Mouse (Mus musculus) embryonic facial prominence, embryonic 14.5 days (tissue): ENCODE data around the gene Ranbp3. TPM values are rescaled to one million over a fixed set of nuclear protein-coding genes. Genes with fewer than 3 reads are reported as not detected.

Source experiments
- ATAC-seq: fragments of 200-750 bp; cut with Nextera tagmentation; 2 replicates; pipeline ENCODE4 v1.8.0; 2017; ENCODE audit warnings: low read depth, moderate number of reproducible peaks, moderate TSS enrichment
- DNase-seq: peaks from one replicate; pipeline ENCODE4 v3.0.0-alpha.2; 2015; ENCODE audit warnings: low spot score
- H3K27ac ChIP-seq: fragments of 300-500 bp; sonication (generic); replicated peaks from 2 replicates; pipeline ENCODE4 v1.5.1; 2014; ENCODE audit warnings: low read depth, mild to moderate bottlenecking, low read length, moderate library complexity
- H3K27me3 ChIP-seq: fragments of 300-500 bp; sonication (generic); replicated peaks from 2 replicates; pipeline ENCODE4 v1.6.1; 2014; ENCODE audit warnings: low read length; ENCODE audit not compliant: control insufficient read depth, insufficient read depth
- H3K36me3 ChIP-seq: fragments of 300-500 bp; sonication (generic); 2 replicates; pipeline ENCODE4 v1.6.1; 2014; ENCODE audit warnings: low read length, mixed read lengths; ENCODE audit not compliant: control insufficient read depth, insufficient read depth
- H3K4me1 ChIP-seq: fragments of 300-500 bp; sonication (generic); 2 replicates; pipeline ENCODE4 v1.6.1; 2014; ENCODE audit warnings: antibody characterized with exemption, low read length; ENCODE audit not compliant: control insufficient read depth, insufficient read depth
- H3K4me2 ChIP-seq: fragments of 300-500 bp; sonication (generic); 2 replicates; pipeline ENCODE4 v1.6.1; 2014; ENCODE audit warnings: low read depth, mild to moderate bottlenecking, low read length, moderate library complexity, mixed read lengths
- H3K4me3 ChIP-seq: fragments of 300-500 bp; sonication (generic); 2 replicates; pipeline ENCODE4 v1.5.1; 2014; ENCODE audit warnings: low read depth, mild to moderate bottlenecking, low read length
- H3K9ac ChIP-seq: fragments of 300-500 bp; sonication (generic); 2 replicates; pipeline ENCODE4 v1.6.1; 2014; ENCODE audit warnings: low read depth, mild to moderate bottlenecking, low read length, moderate library complexity, mixed read lengths
- H3K9me3 ChIP-seq: fragments of 300-500 bp; sonication (generic); 2 replicates; pipeline ENCODE4 v1.6.1; 2016; ENCODE audit warnings: low read length; ENCODE audit not compliant: control insufficient read depth
- WGBS: fragments of 180-500 bp; shearing (Covaris S2); extraction: QIAGEN DNeasy Blood & Tissue Kit; methylation state at CpG from one replicate; pipeline ENCODE4 v1.1.7; 2014; 5-methylcytosine and 5-hydroxymethylcytosine counted together
- polyA plus RNA-seq: library from polyadenylated mRNA; unstranded; fragments of >200 nt; fragmentation: Nextera tagmentation; extraction: Ambion mirVana; gene quantifications from 2 replicates; pipeline ENCODE4 v1.2.1, GENCODE M21; 2014

Ranbp3 gene
- polyA plus RNA-seq, 1 experiment from 2014 or later: 78.8 TPM

DNA sequence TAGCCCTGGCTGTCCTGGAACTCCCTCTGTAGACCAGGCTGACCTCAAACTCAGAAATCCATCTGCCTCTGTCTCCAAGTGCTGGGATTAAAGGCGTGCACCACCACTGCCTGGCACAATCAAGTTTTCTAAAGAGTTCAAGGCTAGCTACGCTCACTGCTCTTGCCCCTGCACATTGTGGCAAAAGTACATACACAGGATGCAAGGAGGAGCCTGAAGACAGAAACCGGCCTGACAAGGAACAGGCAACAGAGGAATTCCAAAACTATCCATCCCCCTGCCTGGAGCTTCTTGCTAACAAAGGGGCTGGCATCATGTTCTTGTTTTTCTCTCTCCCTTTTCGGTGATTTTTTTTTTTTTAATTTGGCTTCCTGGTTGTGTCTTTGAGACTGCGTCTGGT, 71.1 kb downstream of the Ranbp3 start:
- DNase-seq: peak; percentile 80
- Histone ChIP-seq H3K4me2 (no peak overlapping the region), H3K4me1 (no peaks in the 10 kb centered on the region), H3K9ac (no peak overlapping the region), H3K27me3 (no peaks in the 10 kb centered on the region), H3K36me3 (no peaks in the 10 kb centered on the region), H3K4me3 (no peak overlapping the region), H3K9me3 (no peaks in the 10 kb centered on the region), H3K27ac (no peak overlapping the region; the same call in 1 of the 2 replicates)
- peak; percentile 51; the same call in 1 of the 2 replicates for ATAC-seq
- 41% methylated on average over 5 of the region's 5 CpGs for WGBS

DNA sequence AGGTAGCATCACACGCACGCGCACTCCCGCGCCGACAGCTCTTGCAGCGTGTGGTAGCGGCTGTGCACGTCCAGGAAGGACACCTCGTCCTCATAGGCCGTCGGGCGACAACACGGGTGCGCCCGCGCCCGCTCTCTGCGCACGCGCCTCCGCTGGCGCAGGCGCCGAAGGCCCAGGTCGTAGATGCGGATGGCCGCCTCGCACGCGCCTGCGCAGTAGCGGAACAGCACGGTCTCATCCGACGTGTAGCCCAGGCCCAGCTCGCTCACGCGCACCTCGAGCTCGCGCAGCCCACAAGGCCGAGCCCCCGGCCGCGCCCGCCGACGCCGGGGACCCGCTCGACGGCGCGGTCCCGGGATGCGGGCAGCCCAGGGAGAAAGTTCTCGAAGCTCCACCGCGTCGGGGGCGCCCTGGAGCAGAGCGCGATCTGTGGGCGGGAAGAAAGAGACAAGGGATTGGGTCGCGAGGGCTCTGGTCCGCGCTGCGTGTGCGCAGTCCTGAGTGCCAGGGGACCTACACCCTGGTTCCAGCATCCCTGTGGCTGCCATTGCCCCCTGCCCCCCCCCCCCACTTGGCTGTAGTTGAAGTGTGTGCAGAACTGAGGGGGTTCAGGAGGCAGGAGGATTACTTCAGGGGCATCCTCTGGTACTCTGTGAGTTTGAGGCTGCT, 78.4 kb downstream of the Ranbp3 start:
- WGBS: 25% methylated on average over 49 of the region's 71 CpGs
- peak overlapping the region; percentile 19; the same call in 1 of the 2 replicates for H3K9ac ChIP-seq

GRCm38 (mm10) chr17:56753452-56753851, 80.4 kb downstream of the Ranbp3 start:
- 16% methylated on average over 15 of the region's 15 CpGs for WGBS
- Histone ChIP-seq H3K27ac (no peak overlapping the region), H3K4me1 (peaks cover 17% of the 10 kb centered on the region), H3K36me3 (no peaks in the 10 kb centered on the region), H3K9ac (no peak overlapping the region), H3K9me3 (no peaks in the 10 kb centered on the region), H3K4me3 (no peak overlapping the region), H3K27me3 (peaks cover 56% of the 10 kb centered on the region), H3K4me2 (no peak overlapping the region)
- no peak for ATAC-seq
- no peak for DNase-seq

More for the DNA sequence above, 78.4 kb downstream of the Ranbp3 start:
- Histone ChIP-seq H3K4me3 (peak overlapping the region; percentile 19), H3K4me2 (peak overlapping the region; percentile 33), H3K27ac (no peak overlapping the region), H3K36me3 (no peaks in the 10 kb centered on the region), H3K27me3 (peaks cover 47% of the 10 kb centered on the region), H3K4me1 (peaks cover 12% of the 10 kb centered on the region), H3K9me3 (no peaks in the 10 kb centered on the region)
- ATAC-seq (peak; percentile 75), DNase-seq (peak; percentile 71)

DNA sequence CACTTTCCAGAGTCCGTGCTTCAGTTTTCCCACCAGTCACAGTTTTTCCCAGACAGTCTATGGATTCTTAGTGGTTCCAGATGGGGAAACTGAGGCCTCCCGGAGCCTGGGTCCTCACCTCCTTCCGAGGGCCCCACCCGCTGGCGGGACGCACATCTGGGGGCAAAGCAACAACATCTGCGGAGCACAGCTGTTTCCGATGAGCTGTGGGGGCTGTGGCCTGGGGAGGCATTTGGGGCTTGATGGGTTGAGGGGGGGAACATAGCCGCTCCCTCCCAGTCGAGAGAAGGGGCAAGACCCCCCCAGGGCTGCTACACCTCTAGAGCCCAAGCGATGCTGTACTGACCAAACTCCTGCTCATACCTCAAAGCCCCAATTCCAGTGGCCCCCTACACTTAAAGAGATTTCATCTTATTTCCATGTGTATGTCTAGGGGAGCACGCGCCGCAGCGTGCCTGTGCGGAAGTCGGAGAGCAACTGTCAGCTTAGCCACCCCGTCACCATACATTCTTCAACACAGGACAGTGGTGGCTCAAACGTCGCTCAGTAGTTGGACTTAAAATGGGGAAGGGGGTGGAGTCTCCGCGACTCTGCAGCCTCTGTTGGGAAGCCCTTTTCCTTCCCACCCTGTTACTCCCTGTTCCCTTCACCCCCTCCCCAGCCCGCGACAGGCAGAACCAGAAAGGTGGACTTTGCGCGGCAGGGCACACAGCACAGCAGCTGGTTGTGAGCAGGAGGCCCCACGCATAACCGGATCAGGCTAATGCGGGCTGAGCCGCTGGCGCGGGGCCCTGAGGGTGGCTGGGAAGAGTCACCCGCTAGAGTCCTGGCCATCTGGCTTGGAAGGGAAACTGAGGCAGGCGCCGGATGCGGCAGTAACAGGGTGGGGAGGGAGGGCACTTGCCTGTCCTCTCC, 81.4 kb downstream of the Ranbp3 start:
- WGBS: 6% methylated on average over 32 of the region's 36 CpGs
- DNase-seq: no peak
- H3K9ac ChIP-seq: no peak overlapping the region
- no peak overlapping the region for H3K27ac ChIP-seq
- peak overlapping the region; percentile 28 for H3K4me2 ChIP-seq
- peaks cover 17% of the 10 kb centered on the region for H3K4me1 ChIP-seq
- peak overlapping the region; percentile 7; the same call in 1 of the 2 replicates for H3K4me3 ChIP-seq
- peaks cover 56% of the 10 kb centered on the region for H3K27me3 ChIP-seq
- ATAC-seq: no peak
- no peaks in the 10 kb centered on the region for H3K9me3 ChIP-seq
- H3K36me3 ChIP-seq: no peaks in the 10 kb centered on the region

DNA sequence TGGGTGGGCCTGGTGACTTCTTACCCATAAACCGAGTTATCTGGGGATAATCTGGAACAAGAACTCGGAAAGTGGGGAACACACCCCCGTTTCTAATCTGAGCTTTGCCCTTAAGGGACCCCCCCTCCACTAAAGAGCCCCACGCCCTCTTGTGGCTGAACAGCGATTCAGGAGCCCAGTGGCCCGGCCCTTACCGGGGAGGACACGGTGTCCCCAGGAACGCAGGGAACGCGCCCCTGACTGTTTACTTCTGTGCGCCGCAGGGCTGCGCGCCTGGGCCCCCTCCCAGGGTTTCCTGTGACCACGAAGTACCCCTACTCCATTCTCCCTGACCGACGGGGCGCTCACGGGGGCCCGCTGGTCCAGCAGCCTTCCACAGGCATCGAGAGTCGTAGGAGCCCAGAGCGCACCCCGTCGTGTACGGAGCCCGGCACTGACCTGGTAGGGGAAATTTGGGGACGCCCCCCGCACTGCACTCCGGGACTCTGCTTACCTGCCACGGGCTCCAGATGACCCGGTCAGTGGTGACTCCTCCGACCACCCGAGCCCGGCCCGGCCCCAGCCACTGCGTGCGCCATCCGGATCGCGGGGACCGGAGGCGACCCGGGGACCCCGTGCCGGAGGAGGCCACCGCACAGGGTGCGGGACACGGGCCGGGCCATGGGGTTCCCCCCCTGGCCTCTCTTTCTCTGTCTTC, 83.8 kb downstream of the Ranbp3 start:
- peaks cover 17% of the 10 kb centered on the region for H3K4me1 ChIP-seq
- DNase-seq: no peak

GRCm38 (mm10) chr17:56757416-56758123, 84.5 kb downstream of the Ranbp3 start, which contains the start of gene Nrtn:
Gene Nrtn (minus strand): TSS chr17:56757530.
- Histone ChIP-seq H3K27ac (no peak within 1 kb of the TSS), H3K9ac (peak within 1 kb of the TSS; percentile 71), H3K36me3 (no peaks in the 10 kb centered on the region), H3K4me1 (peaks cover 18% of the 10 kb centered on the region), H3K4me3 (peak within 1 kb of the TSS; percentile 59), H3K9me3 (no peaks in the 10 kb centered on the region), H3K4me2 (peak within 1 kb of the TSS; percentile 99), H3K27me3 (peaks cover 47% of the 10 kb centered on the region)
- peak; percentile 72 for ATAC-seq
- under 1% methylated on average over 17 of the region's 48 CpGs for WGBS
- peak; percentile 91 for DNase-seq

More for the DNA sequence above, 83.8 kb downstream of the Ranbp3 start:
- peak overlapping the region; percentile 71 for H3K9ac ChIP-seq
- H3K9me3 ChIP-seq: no peaks in the 10 kb centered on the region
- peak overlapping the region; percentile 59 for H3K4me3 ChIP-seq
- no peak overlapping the region for H3K27ac ChIP-seq
- peak; percentile 5; the same call in 1 of the 2 replicates for ATAC-seq
- peak overlapping the region; percentile 99 for H3K4me2 ChIP-seq
- H3K36me3 ChIP-seq: no peaks in the 10 kb centered on the region
- peaks cover 55% of the 10 kb centered on the region for H3K27me3 ChIP-seq
- under 1% methylated on average over 38 of the region's 51 CpGs for WGBS

- WGBS: 4% methylated on average over 12 of the region's 12 CpGs
- ATAC-seq: no peak
- no peak overlapping the region for H3K9ac ChIP-seq
- H3K27ac ChIP-seq: no peak overlapping the region
- H3K9me3 ChIP-seq: no peaks in the 10 kb centered on the region
- H3K27me3 ChIP-seq: peaks cover 42% of the 10 kb centered on the region
- H3K4me2 ChIP-seq: peak overlapping the region; percentile 99; the same call in 1 of the 2 replicates
- no peak overlapping the region for H3K4me3 ChIP-seq
- DNase-seq: peak; percentile 67
- peaks cover 24% of the 10 kb centered on the region for H3K4me1 ChIP-seq
- H3K36me3 ChIP-seq: no peaks in the 10 kb centered on the region
Measured at GRCm38 (mm10) chr17:56758132-56758531, 85.0 kb downstream of the Ranbp3 start.

DNA sequence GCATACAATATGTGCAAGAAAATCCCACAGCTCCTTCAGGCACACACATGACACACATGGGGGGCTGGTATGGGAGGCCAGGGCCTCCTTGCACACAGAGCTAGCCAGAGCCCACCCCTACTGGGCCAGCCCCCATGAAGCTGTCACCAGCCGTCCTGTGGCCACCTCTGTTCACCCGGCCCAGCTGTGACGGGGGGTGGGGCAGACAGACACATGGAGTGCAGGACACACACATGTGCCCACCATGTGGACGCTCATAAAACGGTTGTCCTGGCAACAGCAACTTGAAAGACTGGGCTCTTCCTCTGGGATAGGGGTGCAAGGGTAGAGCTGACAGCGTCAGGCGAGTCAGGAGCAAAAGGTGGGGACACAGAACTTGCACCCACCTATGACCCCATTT, 86.2 kb downstream of the Ranbp3 start:
- 45% methylated on average over 7 of the region's 7 CpGs for WGBS
- ATAC-seq: no peak

More for the DNA sequence above, 86.2 kb downstream of the Ranbp3 start:
- Histone ChIP-seq H3K4me2 (no peak overlapping the region), H3K4me1 (peaks cover 16% of the 10 kb centered on the region), H3K9me3 (no peaks in the 10 kb centered on the region), H3K36me3 (no peaks in the 10 kb centered on the region), H3K9ac (no peak overlapping the region), H3K27me3 (peaks cover 32% of the 10 kb centered on the region), H3K27ac (no peak overlapping the region), H3K4me3 (no peak overlapping the region)
- no peak for DNase-seq
